Mouse (Mus musculus) ES-Bruce4 (cell line): ENCODE measurements at regions not wholly inside any gene's neighbourhood (a gene's known extent, or its start where the extent isn't known, plus 50 kb on each side); places are given as distances from the start of the nearest gene placed in this dataset.

Experiments
- H3K27ac ChIP-seq: 2 replicates; pipeline ENCODE4 v1.5.1; 2012; ENCODE audit warnings: low read length, inconsistent platforms; ENCODE audit not compliant: insufficient read depth
- H3K27me3 ChIP-seq: 2 replicates; pipeline ENCODE4 v1.6.1; 2012; ENCODE audit warnings: mild to moderate bottlenecking, low read length, inconsistent platforms; ENCODE audit not compliant: control insufficient read depth, poor library complexity, insufficient read depth, severe bottlenecking
- H3K36me3 ChIP-seq: 2 replicates; pipeline ENCODE4 v1.6.1; 2012; ENCODE audit warnings: inconsistent platforms, mild to moderate bottlenecking, low read length, moderate library complexity; ENCODE audit not compliant: control insufficient read depth, poor library complexity, insufficient read depth, severe bottlenecking
- H3K4me1 ChIP-seq: one replicate; pipeline ENCODE4 v1.8.1; 2011; ENCODE audit warnings: low read length; ENCODE audit not compliant: control insufficient read depth, insufficient read depth
- H3K4me3 ChIP-seq: 2 replicates; pipeline ENCODE4 v1.5.1; 2011; ENCODE audit warnings: low read depth, mild to moderate bottlenecking, low read length
- H3K9ac ChIP-seq: 2 replicates; pipeline ENCODE4 v1.6.1; 2012; ENCODE audit warnings: low read depth, mild to moderate bottlenecking, inconsistent platforms; ENCODE audit not compliant: poor library complexity, severe bottlenecking
- H3K9me3 ChIP-seq: replicated peaks from 2 replicates; pipeline ENCODE4 v1.6.1; 2012; ENCODE audit warnings: mild to moderate bottlenecking, low read length, inconsistent platforms; ENCODE audit not compliant: control insufficient read depth, poor library complexity, insufficient read depth, severe bottlenecking
- CTCF ChIP-seq: IDR thresholded peaks from one replicate; pipeline ENCODE4 v1.8.1; 2011; ENCODE audit warnings: low read depth, low read length
- EP300 ChIP-seq: IDR thresholded peaks from 2 replicates; pipeline ENCODE4 v1.6.1; 2011; ENCODE audit warnings: low read depth, low read length; ENCODE audit not compliant: insufficient read depth
- POLR2A ChIP-seq: IDR thresholded peaks from one replicate; pipeline ENCODE4 v1.8.1; 2011; ENCODE audit warnings: low read length; ENCODE audit not compliant: insufficient read depth

- Histone ChIP-seq H3K4me1 (no peaks in the 10 kb centered on the region), H3K27me3 (no peaks in the 10 kb centered on the region), H3K27ac (no peak overlapping the region), H3K9me3 (no peaks in the 10 kb centered on the region), H3K9ac (no peak overlapping the region), H3K4me3 (no peak overlapping the region), H3K36me3 (no peaks in the 10 kb centered on the region)
- TF ChIP-seq EP300, result no peak
- no peak for TF ChIP-seq CTCF
- TF ChIP-seq POLR2A, result no peak
Observed at GRCm38 (mm10) chr4:9144226-9145215, 905.7 kb upstream of the Car8 start.

- no peak for TF ChIP-seq POLR2A
- no peak for TF ChIP-seq CTCF
- no peak for TF ChIP-seq EP300
- H3K27me3 ChIP-seq, result no peaks in the 10 kb centered on the region
- no peak overlapping the region for H3K9ac ChIP-seq
- no peaks in the 10 kb centered on the region for H3K9me3 ChIP-seq
- no peaks in the 10 kb centered on the region for H3K36me3 ChIP-seq
- H3K27ac ChIP-seq, result no peak overlapping the region
- H3K4me3 ChIP-seq, result no peak overlapping the region
- H3K4me1 ChIP-seq, result no peaks in the 10 kb centered on the region
Observed at GRCm38 (mm10) chr4:9143087-9143486, 904.2 kb upstream of the Car8 start.

- H3K4me1 ChIP-seq, result no peaks in the 10 kb centered on the region
- no peaks in the 10 kb centered on the region for H3K36me3 ChIP-seq
- no peaks in the 10 kb centered on the region for H3K27me3 ChIP-seq
- H3K27ac ChIP-seq, result no peak overlapping the region
- H3K9me3 ChIP-seq, result no peaks in the 10 kb centered on the region
- no peak overlapping the region for H3K4me3 ChIP-seq
- TF ChIP-seq EP300 (no peak), CTCF (no peak), POLR2A (no peak)
- no peak overlapping the region for H3K9ac ChIP-seq
Observed at GRCm38 (mm10) chr4:9141946-9142683, 903.3 kb upstream of the Car8 start.

- Histone ChIP-seq H3K27me3 (no peaks in the 10 kb centered on the region), H3K4me3 (no peak overlapping the region), H3K27ac (no peak overlapping the region), H3K36me3 (no peaks in the 10 kb centered on the region), H3K4me1 (no peaks in the 10 kb centered on the region), H3K9ac (no peak overlapping the region), H3K9me3 (no peaks in the 10 kb centered on the region)
- TF ChIP-seq POLR2A (no peak), CTCF (no peak), EP300 (no peak)
Observed at GRCm38 (mm10) chr4:9140691-9141090, 901.9 kb upstream of the Car8 start.

GRCm38 (mm10) chr4:9136657-9137056 lies 897.8 kb upstream of the Car8 start:
- Histone ChIP-seq H3K9ac (no peak overlapping the region), H3K4me1 (no peaks in the 10 kb centered on the region), H3K27ac (no peak overlapping the region), H3K36me3 (no peaks in the 10 kb centered on the region), H3K4me3 (no peak overlapping the region), H3K9me3 (no peaks in the 10 kb centered on the region), H3K27me3 (no peaks in the 10 kb centered on the region)
- no peak for TF ChIP-seq CTCF
- TF ChIP-seq EP300, result no peak
- no peak for TF ChIP-seq POLR2A
